Mouse (Mus musculus) thymus, postnatal 10 days (tissue): ENCODE measurements around the gene Vmn1r91.
"Not testable (repeated sequence)": the region's sequence is repeated elsewhere in the genome, so short reads cannot be mapped to it uniquely, and the experiment has no call there.

Experiments used
- DNase-seq, 2 experiments: peaks; one replicate each; pipeline ENCODE4 v3.0.0; 2021; ENCODE audit warnings: low spot score in 2 of 2

Vmn1r91 gene

GRCm38 (mm10) chr7:20099380-20099779, at the start of gene Vmn1r91:
Gene Vmn1r91 (plus strand): TSS chr7:20099680.
- not testable (repeated sequence) for DNase-seq

GRCm38 (mm10) chr7:20064100-20064499, 35.4 kb upstream of the Vmn1r91 start:
- DNase-seq: not testable (repeated sequence)

- not testable (repeated sequence) for DNase-seq
These were observed 21.4 kb upstream of the Vmn1r91 start for GRCm38 (mm10) chr7:20078118-20078517.

- not testable (repeated sequence) for DNase-seq
These were observed 23.0 kb downstream of the Vmn1r91 start, which contains the start of gene Gm16442 for GRCm38 (mm10) chr7:20122479-20122878. Gene Gm16442 (minus strand): TSS chr7:20122579.

- not testable (repeated sequence) for DNase-seq
These were observed 39.5 kb downstream of the Vmn1r91 start, which contains the start of gene Vmn1r93 for GRCm38 (mm10) chr7:20138988-20139387. Gene Vmn1r93 (minus strand): TSS chr7:20139088.
